ENCODE assay signal across 10 mouse cellular contexts in genomic region chr2:115858246-115858645, GRCm38 (mm10).
DNase-seq lines count a peak whose midpoint lies in the region; ATAC-seq and TF ChIP-seq lines count a peak whose summit lies in the region.
"Had no signal": no experiment of that assay in that cellular context is flagged by ENCODE, and none has a peak within 500 bp of the region (broad histone marks: within the 10 kb centered on the region; RNA-seq: fewer than 3 reads in every experiment).

No protein-coding gene starts in this region.

- peak overlapping the region in 1 of 2 experiments; percentile 3; a peak in 1 of 4 replicates for H3K4me3 ChIP-seq in heart, embryonic 14.5 days (ENCODE audit: control insufficient read depth in 1 of 2, insufficient read depth in 1 of 2, low read depth in 1 of 2, low read length in 2 of 2)
- H3K4me3 ChIP-seq in heart, adult 2 months, result no peak overlapping the region
- peak overlapping the region; percentile 26 for H3K4me3 ChIP-seq in forebrain, embryonic 16.5 days (replicated peaks; ENCODE audit: low read length)
- no peak overlapping the region for H3K4me3 ChIP-seq in midbrain, embryonic 15.5 days
- H3K4me3 ChIP-seq: limb, embryonic 12.5 days had no signal

- no peak for TF ChIP-seq POLR2A in heart, adult 2 months (IDR thresholded peaks at IDR 0.05; ENCODE audit: insufficient read depth, low read depth, low read length)

- peak overlapping the region; percentile 84 for H3K4me2 ChIP-seq in heart, embryonic 14.5 days (ENCODE audit: low read length)
- peak overlapping the region; percentile 31 for H3K4me2 ChIP-seq in forebrain, embryonic 16.5 days (ENCODE audit: low read length)
- no peak overlapping the region for H3K4me2 ChIP-seq in midbrain, embryonic 15.5 days

- peak overlapping the region; percentile 40; the same call in 1 of the 2 replicates for H3K9ac ChIP-seq in heart, embryonic 14.5 days (ENCODE audit: low read length)
- H3K9ac ChIP-seq in heart, adult 2 months (ENCODE audit: low read depth, low read length), result no peak overlapping the region
- peak overlapping the region; percentile 60 for H3K9ac ChIP-seq in forebrain, embryonic 16.5 days (replicated peaks; ENCODE audit: low read depth, low read length)
- H3K9ac ChIP-seq in midbrain, embryonic 15.5 days, result no peak overlapping the region
- H3K9ac ChIP-seq: limb, embryonic 12.5 days had no signal

- no peak for TF ChIP-seq EP300 in heart, adult 2 months (IDR thresholded peaks at IDR 0.05; ENCODE audit: insufficient read depth, low read depth, low read length)

- no peak for ATAC-seq in heart, embryonic 14.5 days (ENCODE audit: insufficient number of reproducible peaks, insufficient read depth, low FRiP score, low read depth)
- no peak for ATAC-seq in forebrain, embryonic 16.5 days
- no peak for ATAC-seq in midbrain, embryonic 15.5 days (replicated peaks)

- peaks cover under 1% of the 10 kb centered on the region; the same call in 1 of the 2 replicates for H3K36me3 ChIP-seq in heart, embryonic 14.5 days (ENCODE audit: control insufficient read depth, insufficient read depth, low read length)
- H3K36me3 ChIP-seq in heart, adult 2 months (ENCODE audit: control insufficient read depth, insufficient read depth, low read length), result no peaks in the 10 kb centered on the region
- 0 out of 2 replicates have a peak, but pooled peaks cover 2% of the 10 kb centered on the region for H3K36me3 ChIP-seq in forebrain, embryonic 16.5 days (ENCODE audit: control insufficient read depth, insufficient read depth)
- H3K36me3 ChIP-seq in midbrain, embryonic 15.5 days (replicated peaks), result no peaks in the 10 kb centered on the region
- H3K36me3 ChIP-seq: limb, embryonic 12.5 days had no signal

- H3K27ac ChIP-seq in heart, embryonic 14.5 days (replicated peaks in 1 of 2; ENCODE audit: control insufficient read depth in 1 of 2, insufficient read depth in 1 of 2, low read depth in 2 of 2, low read length in 2 of 2), result no peak overlapping the region
- H3K27ac ChIP-seq in heart, adult 2 months, result no peak overlapping the region
- H3K27ac ChIP-seq in forebrain, embryonic 16.5 days (ENCODE audit: low read length), result peak overlapping the region; percentile 84
- peak overlapping the region; percentile 57 for H3K27ac ChIP-seq in midbrain, embryonic 15.5 days
- H3K27ac ChIP-seq: limb, embryonic 12.5 days had no signal

- 24% methylated on average over 8 of the region's 8 CpGs for WGBS in heart, embryonic 14.5 days
- 79% methylated on average over 8 of the region's 8 CpGs for WGBS in heart, adult 2 months
- WGBS in forebrain, embryonic 16.5 days, result 6% methylated on average over 8 of the region's 8 CpGs
- WGBS in midbrain, embryonic 15.5 days, result 8% methylated on average over 8 of the region's 8 CpGs

- H3K9me3 ChIP-seq in heart, embryonic 14.5 days (ENCODE audit: control insufficient read depth, low read length), result no peaks in the 10 kb centered on the region
- H3K9me3 ChIP-seq in forebrain, embryonic 16.5 days (ENCODE audit: control insufficient read depth, low read length), result no peaks in the 10 kb centered on the region
- H3K9me3 ChIP-seq in midbrain, embryonic 15.5 days, result no peaks in the 10 kb centered on the region
- H3K9me3 ChIP-seq: limb, embryonic 12.5 days had no signal

- intact Hi-C loops in heart, adult 2 months (cut with DNase I), result loop anchor here (5.0 to 10.0 kb wide), 3 partner anchors 341 to 1003 kb away; no protein-coding TSS in a partner anchor

- DNase-seq in heart, adult 2 months, result no peak
- DNase-seq in brain, embryonic 18.5 days (ENCODE audit: low read depth, low spot score), result peak; percentile 14
- DNase-seq in gastrocnemius, postnatal 10 days, result no peak
- no peak for DNase-seq in urinary bladder, postnatal 4 days (ENCODE audit: low spot score in 2 of 2)
- DNase-seq in right cerebral cortex, adult 2 months (ENCODE audit: low spot score in 2 of 2), result no peak
- DNase-seq: lung, postnatal 10 days had no signal

- TF ChIP-seq CTCF in heart, adult 2 months (IDR thresholded peaks at IDR 0.05), result no peak

- H3K4me1 ChIP-seq in heart, embryonic 14.5 days (ENCODE audit: control insufficient read depth in 2 of 2, insufficient read depth in 2 of 2, low read length in 2 of 2), result peaks cover 11 to 24% of the 10 kb centered on the region in 2 experiments
- H3K4me1 ChIP-seq in heart, adult 2 months (ENCODE audit: control insufficient read depth, insufficient read depth, low read length), result peaks cover 2% of the 10 kb centered on the region
- peaks cover 53% of the 10 kb centered on the region for H3K4me1 ChIP-seq in forebrain, embryonic 16.5 days (replicated peaks; ENCODE audit: control insufficient read depth, insufficient read depth, low read length)
- H3K4me1 ChIP-seq in midbrain, embryonic 15.5 days, result peaks cover 38% of the 10 kb centered on the region

- no peaks in the 10 kb centered on the region; the same call in 1 of the 2 replicates for H3K27me3 ChIP-seq in heart, embryonic 14.5 days (ENCODE audit: control insufficient read depth, insufficient read depth, low read length)
- H3K27me3 ChIP-seq in heart, adult 2 months (ENCODE audit: control insufficient read depth, insufficient read depth, low read length), result peaks cover 11% of the 10 kb centered on the region; the same call in 1 of the 2 replicates
- no peaks in the 10 kb centered on the region for H3K27me3 ChIP-seq in forebrain, embryonic 16.5 days (replicated peaks; ENCODE audit: control insufficient read depth, insufficient read depth, low read length)
- peaks cover 26% of the 10 kb centered on the region for H3K27me3 ChIP-seq in midbrain, embryonic 15.5 days (replicated peaks)

- no peaks in the 10 kb centered on the region for H3K79me2 ChIP-seq in heart, adult 2 months (replicated peaks; ENCODE audit: control insufficient read depth, insufficient read depth, low read length)

Comparison
In these comparisons a context has a peak if more than half of its experiments do, and no peak if none do; other contexts are left out.
1. H3K9ac ChIP-seq: peak in heart, embryonic 14.5 days (single experiment) and forebrain, embryonic 16.5 days (single experiment); none in heart, adult 2 months (single experiment) and midbrain, embryonic 15.5 days (single experiment).
2. H3K27ac ChIP-seq: peak in forebrain, embryonic 16.5 days (single experiment) and midbrain, embryonic 15.5 days (single experiment); none in heart, embryonic 14.5 days (0 of 2) and heart, adult 2 months (single experiment).